Mouse (Mus musculus): Measurements from ENCODE around the gene Adtrp. TPM values are rescaled to one million over a fixed set of nuclear protein-coding genes. Genes with fewer than 3 reads are reported as not detected.

The Adtrp gene
- polyA plus RNA-seq, 1 experiment, result 0.07 TPM

DNA sequence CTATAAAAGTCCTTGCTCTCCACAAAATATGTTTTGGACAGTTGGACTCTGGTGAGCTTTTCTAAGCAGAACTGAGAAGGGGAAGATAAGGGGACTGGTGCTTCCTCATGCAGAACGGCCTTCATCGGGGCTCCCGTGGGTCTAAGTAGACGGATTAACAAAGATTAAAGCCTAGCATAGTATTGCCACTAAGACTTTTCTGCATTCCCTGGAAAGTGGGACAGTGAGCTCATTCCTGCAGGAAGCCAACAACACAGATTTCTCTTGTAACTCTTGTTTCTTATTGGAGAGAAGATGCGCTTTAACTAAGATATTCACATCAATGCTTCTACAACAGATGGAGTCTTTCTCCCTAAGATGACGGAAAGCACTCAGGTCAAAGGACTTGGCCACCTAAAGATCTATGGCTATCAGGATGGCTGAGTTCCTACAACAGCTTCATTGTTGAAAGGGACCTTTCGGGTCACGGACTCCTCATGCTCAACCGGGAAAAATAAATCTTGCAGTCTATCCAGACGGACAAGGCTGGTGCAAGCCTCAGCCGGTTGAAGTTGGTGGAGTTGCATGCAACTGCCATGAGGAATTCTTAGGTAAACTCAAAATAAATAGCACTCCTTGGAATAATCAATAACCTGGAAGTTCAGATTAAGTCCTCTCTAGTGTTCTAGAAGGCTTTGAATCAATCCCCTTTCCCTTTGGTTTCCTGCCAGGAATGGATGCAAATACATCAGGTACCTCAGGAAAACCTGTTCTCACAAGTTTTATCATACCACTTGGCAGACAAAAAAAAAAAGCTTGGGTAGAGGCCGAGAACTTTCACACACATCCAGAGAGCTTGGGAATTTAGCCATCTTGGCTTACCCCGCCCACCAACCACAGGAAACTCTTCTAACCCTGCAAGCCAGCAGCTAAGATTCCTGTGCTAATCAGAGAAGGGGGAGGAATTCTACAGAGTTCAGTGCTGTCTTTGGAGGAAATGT is 8.0 kb upstream of the Adtrp start:
- WGBS, result 72% methylated on average over 13 of the region's 13 CpGs
- H3K4me3 ChIP-seq (replicated peaks; ENCODE audit: insufficient read depth, low read depth, low read length), result no peak overlapping the region
- H3K27ac ChIP-seq (ENCODE audit: insufficient read depth, low read length), result no peak overlapping the region
- H3K27me3 ChIP-seq (ENCODE audit: control insufficient read depth, insufficient read depth, low read length), result no peaks in the 10 kb centered on the region
- DNase-seq, result no peak
- TF ChIP-seq CTCF (IDR thresholded peaks at IDR 0.05; ENCODE audit: borderline replicate concordance, insufficient read depth, low read depth, low read length), result no peak
- no peak for TF ChIP-seq POLR2A (IDR thresholded peaks at IDR 0.05; ENCODE audit: borderline replicate concordance, insufficient read depth, low read length)
- H3K4me1 ChIP-seq (ENCODE audit: control insufficient read depth, insufficient read depth, low read length), result no peaks in the 10 kb centered on the region

DNA sequence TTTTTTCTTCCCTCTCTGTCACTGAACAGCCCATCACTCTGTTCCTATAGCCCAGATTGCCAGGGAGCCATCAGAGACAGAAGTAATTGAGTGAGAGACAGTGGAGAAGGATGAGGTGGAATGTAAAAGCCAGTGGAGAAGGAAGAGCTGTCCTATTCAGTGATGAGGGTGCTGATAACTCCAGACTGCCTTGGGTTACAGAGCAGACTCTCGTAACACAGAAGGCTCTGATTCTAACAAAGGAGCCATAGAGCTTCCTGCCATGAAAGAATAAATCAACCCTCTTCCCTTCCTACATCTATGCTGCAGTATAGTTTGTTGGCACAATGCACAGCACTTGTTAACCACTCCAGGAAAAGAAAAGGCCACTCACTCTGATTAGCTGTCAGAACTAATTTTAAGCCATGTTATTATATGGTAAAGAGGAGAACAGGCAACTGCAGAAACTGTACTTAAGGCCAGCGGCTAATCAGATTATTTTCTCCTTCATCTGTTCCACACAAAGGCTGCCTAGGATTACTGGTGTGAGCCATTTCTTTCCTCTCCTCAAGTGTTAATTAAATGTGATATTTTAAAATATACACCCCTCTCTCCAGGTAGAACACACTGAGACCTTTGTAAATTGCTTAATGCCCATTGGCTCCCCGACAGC is 3.4 kb upstream of the Adtrp start:
- Histone ChIP-seq H3K4me1 (ENCODE audit: control insufficient read depth, insufficient read depth, low read length) (no peaks in the 10 kb centered on the region), H3K27me3 (ENCODE audit: control insufficient read depth, insufficient read depth, low read length) (no peaks in the 10 kb centered on the region), H3K27ac (ENCODE audit: insufficient read depth, low read length) (no peak overlapping the region), H3K4me3 (replicated peaks; ENCODE audit: insufficient read depth, low read depth, low read length) (no peak overlapping the region)
- TF ChIP-seq CTCF (IDR thresholded peaks at IDR 0.05; ENCODE audit: borderline replicate concordance, insufficient read depth, low read depth, low read length) (no peak), POLR2A (IDR thresholded peaks at IDR 0.05; ENCODE audit: borderline replicate concordance, insufficient read depth, low read length) (no peak)
- WGBS, result 48% methylated on average over 3 of the region's 3 CpGs
- no peak for DNase-seq

DNA sequence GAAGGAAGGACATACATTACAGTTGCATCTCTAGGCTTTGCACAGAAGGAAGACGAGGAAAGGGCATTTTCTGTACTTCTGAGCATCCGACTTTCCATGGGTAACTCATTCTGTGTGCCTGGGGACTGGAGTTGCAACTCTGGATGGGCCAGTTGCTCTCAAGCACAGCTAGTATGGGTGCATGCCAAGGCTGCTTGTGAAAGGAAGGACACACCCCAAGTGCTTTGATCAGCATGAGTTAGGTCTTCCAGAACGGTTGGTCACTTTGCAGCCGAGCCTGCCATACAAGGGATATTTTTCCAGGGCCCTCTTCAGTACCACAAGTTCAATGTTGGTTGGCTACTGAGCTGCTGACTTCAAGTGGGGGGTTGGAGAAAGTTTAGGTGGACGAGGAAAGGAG is 968 bp downstream of the Adtrp start:
- DNase-seq, result no peak
- Histone ChIP-seq H3K4me3 (replicated peaks; ENCODE audit: insufficient read depth, low read depth, low read length) (no peak overlapping the region), H3K27me3 (ENCODE audit: control insufficient read depth, insufficient read depth, low read length) (no peaks in the 10 kb centered on the region), H3K4me1 (ENCODE audit: control insufficient read depth, insufficient read depth, low read length) (no peaks in the 10 kb centered on the region), H3K27ac (ENCODE audit: insufficient read depth, low read length) (no peak overlapping the region)
- WGBS, result 83% methylated on average over 5 of the region's 5 CpGs
- TF ChIP-seq POLR2A (IDR thresholded peaks at IDR 0.05; ENCODE audit: borderline replicate concordance, insufficient read depth, low read length) (no peak), CTCF (IDR thresholded peaks at IDR 0.05; ENCODE audit: borderline replicate concordance, insufficient read depth, low read depth, low read length) (no peak)

DNA sequence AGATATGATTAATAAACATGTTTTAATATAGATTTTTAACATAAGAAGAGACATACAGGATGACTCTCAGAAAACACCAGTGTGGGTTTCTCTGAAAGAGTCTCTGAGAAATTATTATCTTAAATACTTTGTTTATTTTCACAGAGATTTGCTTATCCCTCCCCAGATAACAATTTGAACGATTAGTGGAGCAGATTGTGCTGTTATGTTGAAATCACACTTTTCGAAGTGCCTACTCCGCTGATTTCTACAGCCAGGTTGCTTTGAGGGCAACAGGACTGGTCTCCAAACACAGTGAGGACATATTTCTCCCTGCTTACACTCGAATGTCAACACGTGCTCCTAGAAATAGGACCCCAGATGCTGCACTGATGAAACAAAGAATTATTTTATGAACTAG is 2.5 kb downstream of the Adtrp start:
- no peaks in the 10 kb centered on the region for H3K27me3 ChIP-seq (ENCODE audit: control insufficient read depth, insufficient read depth, low read length)
- no peaks in the 10 kb centered on the region for H3K4me1 ChIP-seq (ENCODE audit: control insufficient read depth, insufficient read depth, low read length)
- WGBS, result 91% methylated on average over 5 of the region's 5 CpGs
- no peak overlapping the region for H3K27ac ChIP-seq (ENCODE audit: insufficient read depth, low read length)
- no peak for DNase-seq
- TF ChIP-seq CTCF (IDR thresholded peaks at IDR 0.05; ENCODE audit: borderline replicate concordance, insufficient read depth, low read depth, low read length) (no peak), POLR2A (IDR thresholded peaks at IDR 0.05; ENCODE audit: borderline replicate concordance, insufficient read depth, low read length) (no peak)
- no peak overlapping the region for H3K4me3 ChIP-seq (replicated peaks; ENCODE audit: insufficient read depth, low read depth, low read length)

DNA sequence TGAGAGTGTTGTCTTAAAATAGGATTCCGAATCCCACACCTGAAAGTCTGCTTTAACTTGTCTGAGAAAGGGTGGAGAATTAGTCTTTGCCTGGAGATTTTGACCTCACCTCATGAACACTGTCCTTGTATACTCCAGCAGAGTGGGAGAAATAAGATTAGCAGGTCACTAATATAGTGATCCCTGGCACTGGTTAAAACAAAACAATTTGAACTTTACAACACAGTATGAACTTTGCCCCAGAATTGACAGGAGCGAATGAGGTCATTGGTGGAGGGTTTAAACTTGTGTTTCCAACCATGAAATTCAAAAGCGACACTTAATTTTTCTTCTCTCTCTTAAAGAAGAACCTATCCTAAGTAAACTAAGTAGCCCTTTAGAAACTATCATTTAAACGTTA is 3.4 kb downstream of the Adtrp start:
- no peaks in the 10 kb centered on the region for H3K27me3 ChIP-seq (ENCODE audit: control insufficient read depth, insufficient read depth, low read length)
- DNase-seq, result no peak
- TF ChIP-seq POLR2A (IDR thresholded peaks at IDR 0.05; ENCODE audit: borderline replicate concordance, insufficient read depth, low read length) (no peak), CTCF (IDR thresholded peaks at IDR 0.05; ENCODE audit: borderline replicate concordance, insufficient read depth, low read depth, low read length) (no peak)
- no peak overlapping the region for H3K4me3 ChIP-seq (replicated peaks; ENCODE audit: insufficient read depth, low read depth, low read length)
- WGBS, result 86% methylated on average over 4 of the region's 4 CpGs
- no peaks in the 10 kb centered on the region for H3K4me1 ChIP-seq (ENCODE audit: control insufficient read depth, insufficient read depth, low read length)
- no peak overlapping the region for H3K27ac ChIP-seq (ENCODE audit: insufficient read depth, low read length)

DNA sequence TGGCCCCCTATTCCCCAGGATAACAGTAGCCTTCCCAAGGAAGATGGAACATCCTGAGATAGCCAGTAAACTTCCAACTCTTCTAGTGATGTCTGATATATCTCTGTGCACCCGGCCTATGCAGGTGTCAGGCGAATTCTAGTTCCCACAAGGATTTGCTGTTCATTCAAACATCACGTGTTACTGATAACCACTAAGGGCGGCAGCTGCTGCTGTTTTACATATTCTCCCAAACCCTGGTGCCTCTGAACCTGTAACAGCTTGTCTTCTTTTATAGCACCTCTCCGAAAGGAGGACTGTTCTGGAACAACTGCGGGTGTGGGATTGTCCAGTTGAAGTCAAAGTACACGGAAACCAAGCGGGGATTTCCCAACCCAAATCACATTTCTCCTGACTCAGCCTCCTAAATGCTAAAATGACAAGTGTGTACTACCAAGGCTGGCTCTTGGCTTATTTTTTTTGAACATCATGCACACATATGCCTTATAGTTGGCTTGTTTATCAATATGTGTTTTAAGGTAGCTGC is 13.8 kb downstream of the Adtrp start:
- 92% methylated on average over 8 of the region's 8 CpGs for WGBS
- no peak overlapping the region for H3K4me3 ChIP-seq (replicated peaks; ENCODE audit: insufficient read depth, low read depth, low read length)
- no peak overlapping the region for H3K27ac ChIP-seq (ENCODE audit: insufficient read depth, low read length)
- DNase-seq, result no peak
- TF ChIP-seq POLR2A (IDR thresholded peaks at IDR 0.05; ENCODE audit: borderline replicate concordance, insufficient read depth, low read length) (no peak), CTCF (IDR thresholded peaks at IDR 0.05; ENCODE audit: borderline replicate concordance, insufficient read depth, low read depth, low read length) (no peak)
- no peaks in the 10 kb centered on the region for H3K4me1 ChIP-seq (ENCODE audit: control insufficient read depth, insufficient read depth, low read length)
- H3K27me3 ChIP-seq (ENCODE audit: control insufficient read depth, insufficient read depth, low read length), result no peaks in the 10 kb centered on the region

DNA sequence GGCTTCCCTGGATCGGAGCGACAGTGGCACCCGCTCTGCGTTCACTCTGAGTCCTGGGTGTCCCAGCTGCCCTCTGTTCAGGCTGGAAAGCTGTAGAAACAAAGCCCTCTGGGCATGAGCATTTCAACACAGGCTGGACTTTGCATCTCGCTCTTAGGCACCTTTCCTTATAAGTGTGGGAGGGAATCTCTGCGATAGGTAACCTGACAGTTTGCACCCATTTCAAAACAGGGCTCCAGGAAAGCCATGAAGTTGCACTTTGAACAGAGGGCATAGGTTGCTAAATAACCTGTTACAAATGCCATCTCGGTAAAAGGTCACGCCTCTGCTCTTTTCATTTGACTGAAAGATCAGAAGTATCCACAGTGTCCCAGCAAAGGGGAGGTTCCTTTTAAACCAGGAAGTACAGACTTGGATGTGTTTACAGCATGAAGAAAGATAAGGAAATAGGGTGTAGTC is 19.2 kb downstream of the Adtrp start:
- no peak for TF ChIP-seq CTCF (IDR thresholded peaks at IDR 0.05; ENCODE audit: borderline replicate concordance, insufficient read depth, low read depth, low read length)
- TF ChIP-seq POLR2A (IDR thresholded peaks at IDR 0.05; ENCODE audit: borderline replicate concordance, insufficient read depth, low read length), result no peak
- 92% methylated on average over 8 of the region's 8 CpGs for WGBS
- DNase-seq, result no peak
- Histone ChIP-seq H3K27ac (ENCODE audit: insufficient read depth, low read length) (no peak overlapping the region), H3K4me1 (ENCODE audit: control insufficient read depth, insufficient read depth, low read length) (no peaks in the 10 kb centered on the region), H3K27me3 (ENCODE audit: control insufficient read depth, insufficient read depth, low read length) (no peaks in the 10 kb centered on the region), H3K4me3 (replicated peaks; ENCODE audit: insufficient read depth, low read depth, low read length) (no peak overlapping the region)

Data from cerebellum, adult 2 months (tissue).